Mouse (Mus musculus): ENCODE results near the gene Mast3.

Gene Mast3

GRCm38 (mm10) chr8:70743656-70744590, 60.9 kb downstream of the Mast3 start:
- DNase-seq (ENCODE audit: low spot score) = peak; percentile 42

- no peak for DNase-seq (ENCODE audit: low spot score)
These were observed 61.7 kb downstream of the Mast3 start for GRCm38 (mm10) chr8:70742981-70743655.

DNA sequence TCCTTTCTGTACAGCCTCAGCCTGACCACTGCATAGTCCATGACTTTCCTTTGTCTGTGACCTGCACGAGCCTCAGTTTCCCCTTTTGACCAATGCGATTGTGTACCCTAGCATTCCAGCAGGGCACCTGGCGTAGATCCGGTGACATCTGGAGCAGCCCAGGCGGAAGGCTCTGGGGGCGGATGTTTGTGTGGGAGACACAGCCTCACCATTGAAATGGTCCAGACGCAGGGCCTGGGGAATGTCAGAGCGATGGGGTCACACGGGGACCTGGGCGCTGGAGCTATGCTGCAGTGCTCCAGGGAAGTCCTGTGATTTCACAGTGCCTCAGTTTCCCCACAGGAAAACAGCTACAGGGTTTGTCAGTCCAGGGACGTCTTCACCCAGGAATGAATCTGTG, 62.7 kb downstream of the Mast3 start:
- DNase-seq (ENCODE audit: low spot score) = no peak

DNA sequence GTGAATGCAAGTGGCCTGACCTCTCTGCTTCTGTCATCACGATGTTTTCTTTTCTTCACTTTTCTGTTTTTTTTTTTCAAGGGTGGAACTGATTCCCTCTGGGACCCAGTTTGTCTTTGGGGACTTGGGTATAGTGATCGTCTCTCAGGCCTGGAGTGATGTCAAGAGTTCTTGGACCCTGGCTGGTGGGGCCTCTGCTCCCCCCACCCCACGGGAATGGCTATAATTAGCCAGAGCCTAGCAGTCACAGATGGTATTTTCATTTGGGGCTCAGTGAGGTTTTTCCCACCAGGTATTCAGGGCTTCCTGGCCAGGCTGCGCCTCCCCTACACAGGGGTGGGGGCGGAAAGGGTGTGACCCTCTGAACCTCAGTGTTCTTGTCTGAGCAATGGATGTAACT, 63.2 kb downstream of the Mast3 start:
- no peak for DNase-seq (ENCODE audit: low spot score)

DNA sequence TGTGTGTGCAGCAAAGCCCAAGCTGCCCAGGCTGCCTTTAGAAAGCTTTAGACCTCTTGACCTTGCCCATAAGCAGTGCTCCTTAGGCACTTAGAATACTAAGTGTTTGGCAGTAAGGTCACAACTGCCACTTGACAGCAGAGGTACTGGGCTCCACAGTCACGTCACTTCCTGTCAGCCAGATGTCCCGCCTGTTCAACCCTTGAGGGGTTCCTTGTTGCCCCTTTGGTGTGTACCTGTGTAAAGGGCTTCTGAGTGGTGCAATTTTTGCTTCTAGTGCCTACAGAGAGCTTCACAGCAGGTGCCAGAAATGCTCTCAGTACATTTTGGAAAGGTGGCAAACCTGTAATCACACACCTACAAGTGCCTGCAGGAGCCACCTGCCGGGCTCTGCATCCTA, 66.6 kb downstream of the Mast3 start:
- no peak for DNase-seq (ENCODE audit: low spot score)

DNA sequence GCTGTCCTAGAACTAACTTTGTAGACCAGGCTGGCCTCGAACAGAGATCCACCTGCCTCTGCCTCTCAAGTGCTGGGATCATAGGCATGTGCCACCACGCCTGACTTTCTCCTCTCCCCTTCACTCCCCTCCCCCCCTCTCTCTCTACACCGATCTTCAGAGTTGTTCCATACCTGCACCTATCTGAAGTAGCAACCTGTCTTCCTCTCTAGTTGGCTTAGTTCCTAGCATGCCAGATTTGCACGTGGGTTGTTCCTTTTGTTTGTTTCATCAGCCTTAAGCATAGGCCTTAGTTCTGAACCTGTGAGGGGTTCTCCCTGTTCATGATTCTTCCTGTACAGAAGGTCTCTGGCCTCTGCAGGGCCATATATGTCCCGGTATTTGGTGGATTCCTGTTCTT, 67.1 kb downstream of the Mast3 start:
- no peak for DNase-seq (ENCODE audit: low spot score)

DNA sequence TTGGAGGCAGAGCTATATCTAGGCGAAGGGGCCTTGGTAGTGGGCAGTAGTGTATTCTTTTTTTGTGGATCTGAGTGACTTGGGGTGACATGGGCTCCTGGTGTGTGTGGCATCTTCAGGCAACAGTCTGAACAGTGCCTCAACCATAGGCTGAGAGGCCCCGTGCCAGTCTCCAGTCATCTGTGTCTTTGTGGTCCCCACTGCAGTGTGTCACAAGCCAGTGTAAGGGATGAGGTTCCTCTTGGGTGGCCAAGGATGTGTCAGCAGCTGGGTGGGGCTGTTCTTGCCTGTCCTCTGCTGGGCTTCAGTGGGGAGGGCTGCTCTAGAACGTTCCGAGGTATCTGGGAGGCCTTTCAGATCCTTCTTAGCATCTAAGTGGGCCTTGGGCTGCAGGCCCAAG, 73.9 kb downstream of the Mast3 start:
- no peak for DNase-seq (ENCODE audit: low spot score)

DNA sequence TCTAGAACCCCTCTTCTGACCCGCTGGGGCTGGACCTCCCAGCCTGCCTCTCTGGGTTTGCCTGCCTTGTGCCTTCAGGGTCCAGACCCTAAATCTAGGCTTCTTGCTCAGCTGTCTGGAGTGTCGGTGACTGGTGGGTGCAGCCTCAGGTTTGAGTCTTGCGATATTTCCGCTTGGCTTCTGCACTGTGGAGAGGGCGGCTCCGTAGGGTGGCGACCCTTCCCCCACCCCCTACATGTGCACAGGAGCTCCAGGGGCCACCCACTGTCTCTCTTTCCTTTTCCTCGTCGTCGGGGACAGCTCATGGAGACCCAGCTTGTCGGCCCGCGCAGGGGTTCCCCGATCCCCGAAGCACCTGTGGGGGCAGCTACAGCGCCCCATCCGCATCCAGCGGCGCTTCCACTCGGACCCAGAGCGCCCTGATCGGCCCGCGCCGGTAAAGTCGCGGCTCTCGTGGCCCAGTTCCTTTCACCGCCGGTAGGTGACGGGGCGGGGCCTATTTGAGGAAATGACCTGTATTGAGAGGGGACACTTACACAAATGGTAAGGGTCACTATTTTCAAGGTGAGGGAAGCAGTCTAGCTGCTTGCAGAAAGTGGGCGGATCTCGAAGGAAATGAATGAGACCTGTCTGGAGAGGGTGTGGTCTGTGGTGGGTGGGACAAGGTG, 74.9 kb downstream of the Mast3 start:
- DNase-seq (ENCODE audit: low spot score) = no peak
